Mouse (Mus musculus) adipocyte (in vitro differentiated cells): ENCODE results near the gene Slc25a24.

Source experiments
- DNase-seq: peaks from one replicate; pipeline ENCODE4 v3.0.0-alpha.2; 2016; ENCODE audit warnings: low spot score

Gene Slc25a24

DNA sequence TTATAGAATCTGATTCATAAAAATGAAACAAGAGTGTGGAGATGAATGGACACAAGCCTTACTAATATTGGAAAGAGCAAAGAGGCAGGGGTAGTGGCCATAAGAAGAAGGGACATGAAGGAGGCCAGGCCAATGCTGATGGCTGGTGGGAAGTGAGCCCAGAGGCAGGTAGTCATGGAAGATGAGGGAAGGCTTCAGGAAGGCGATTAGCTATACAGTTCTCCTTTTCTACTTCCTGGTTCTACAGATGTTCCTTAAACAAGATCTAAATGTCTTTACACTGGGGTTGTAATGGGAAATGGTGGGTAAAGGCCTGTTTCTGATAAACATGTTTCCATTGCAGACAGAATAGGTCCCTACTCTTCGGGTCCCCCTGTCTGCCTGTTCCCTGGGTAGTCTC, 46.2 kb downstream of the Slc25a24 start:
- no peak for DNase-seq

DNA sequence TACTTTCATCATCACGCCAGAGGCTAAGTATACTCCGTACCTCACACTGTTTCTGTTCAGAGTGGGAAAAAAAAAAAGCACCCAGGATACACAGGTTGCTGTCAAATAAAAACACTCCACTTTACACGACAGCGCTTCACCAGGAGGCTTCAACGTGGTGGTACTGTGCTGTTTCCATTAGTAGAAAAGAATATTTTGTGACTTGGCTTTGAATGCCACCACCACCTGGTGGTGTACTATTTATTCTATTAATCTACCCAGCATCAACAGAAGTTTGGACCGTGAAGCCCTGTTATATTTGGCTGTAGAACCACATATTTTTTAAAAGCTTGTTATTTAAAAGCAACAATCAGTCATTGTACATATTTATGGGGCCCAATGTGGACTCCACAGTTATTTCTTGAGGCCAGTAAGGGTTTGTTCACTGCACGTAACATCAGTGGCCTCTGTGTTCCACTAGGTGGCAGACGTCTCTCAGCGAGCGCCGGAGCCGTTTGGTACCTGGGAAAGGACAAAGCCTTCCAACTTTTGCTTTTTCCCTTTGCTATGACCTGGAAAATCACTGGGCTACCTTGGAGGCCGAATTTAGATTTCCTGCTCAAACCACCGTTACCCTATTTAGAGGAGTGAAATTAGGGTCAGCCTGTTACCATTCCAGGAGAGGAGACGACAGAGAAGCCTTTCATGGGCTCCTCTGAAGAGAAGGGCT, 48.3 kb downstream of the Slc25a24 start:
- peak; percentile 83 for DNase-seq

- DNase-seq: no peak
Observed at GRCm38 (mm10) chr3:109174394-109174793, 51.4 kb downstream of the Slc25a24 start.

DNA sequence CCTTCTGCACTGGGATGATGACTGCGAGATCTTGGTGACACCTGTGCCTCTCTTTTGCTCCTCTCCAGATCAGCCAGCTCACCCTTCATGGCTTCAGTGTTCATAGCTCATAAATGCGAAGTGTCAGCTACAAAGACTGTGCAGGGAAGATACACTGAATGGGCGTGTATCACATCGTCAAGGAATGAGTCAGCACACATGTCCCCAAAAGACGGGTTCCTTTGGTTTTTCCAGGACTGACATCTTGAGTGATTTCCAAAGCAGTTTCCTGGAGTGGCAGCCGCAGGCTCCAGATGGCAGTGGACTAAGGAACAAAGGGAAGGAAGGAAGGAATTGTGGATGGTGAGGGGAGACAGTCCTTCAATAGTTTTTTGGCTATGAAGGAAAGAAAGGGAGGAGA, 55.8 kb downstream of the Slc25a24 start:
- peak; percentile 7 for DNase-seq

DNA sequence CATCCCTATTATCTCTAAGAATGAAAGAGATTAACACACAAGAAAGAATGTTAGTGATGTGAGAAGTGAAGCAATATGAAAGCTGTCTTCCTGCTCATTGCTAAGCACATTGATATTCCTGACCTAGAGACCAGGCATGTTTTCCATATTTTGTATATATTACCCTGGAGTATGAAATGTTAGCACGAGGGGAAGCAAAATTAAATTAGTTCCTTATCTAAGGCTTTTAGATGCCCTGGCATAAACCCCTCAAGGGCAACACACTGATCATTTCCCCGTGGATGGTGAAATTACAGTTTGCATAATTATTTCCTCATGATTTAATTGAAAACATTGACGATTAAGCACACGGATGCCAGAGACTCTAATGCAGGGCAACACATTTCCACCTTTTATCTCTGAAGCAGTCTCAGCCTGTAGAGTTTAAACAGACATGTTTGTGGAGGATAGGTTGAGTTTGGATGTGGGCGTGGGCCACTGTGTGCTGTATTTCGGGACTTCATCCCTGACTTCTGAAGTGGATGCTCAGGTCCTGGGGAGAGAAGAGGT, 56.7 kb downstream of the Slc25a24 start:
- DNase-seq: no peak

- no peak for DNase-seq
Observed at GRCm38 (mm10) chr3:109196166-109196565, 73.2 kb downstream of the Slc25a24 start.

DNA sequence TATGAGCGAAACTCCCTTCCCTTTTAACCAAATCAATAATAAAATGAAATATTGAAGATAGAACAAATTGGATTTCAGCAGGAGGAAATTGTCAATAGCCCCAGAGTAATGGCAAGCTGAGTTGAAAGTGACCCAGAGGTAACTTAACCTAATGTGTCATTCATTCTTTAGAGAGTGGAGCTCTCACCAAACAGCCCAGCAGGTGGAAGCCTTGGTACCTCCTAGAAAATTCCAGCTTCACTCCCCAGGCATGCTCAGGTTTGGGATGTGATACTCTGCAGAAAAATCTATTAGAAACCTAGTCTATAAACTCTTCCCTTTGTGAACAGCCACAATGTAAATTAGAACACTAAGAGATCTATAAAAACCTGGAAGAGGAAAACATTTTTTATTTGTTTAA, 76.3 kb downstream of the Slc25a24 start:
- DNase-seq: peak; percentile 44

GRCm38 (mm10) chr3:109212322-109212721, 89.4 kb downstream of the Slc25a24 start:
- DNase-seq: no peak

DNA sequence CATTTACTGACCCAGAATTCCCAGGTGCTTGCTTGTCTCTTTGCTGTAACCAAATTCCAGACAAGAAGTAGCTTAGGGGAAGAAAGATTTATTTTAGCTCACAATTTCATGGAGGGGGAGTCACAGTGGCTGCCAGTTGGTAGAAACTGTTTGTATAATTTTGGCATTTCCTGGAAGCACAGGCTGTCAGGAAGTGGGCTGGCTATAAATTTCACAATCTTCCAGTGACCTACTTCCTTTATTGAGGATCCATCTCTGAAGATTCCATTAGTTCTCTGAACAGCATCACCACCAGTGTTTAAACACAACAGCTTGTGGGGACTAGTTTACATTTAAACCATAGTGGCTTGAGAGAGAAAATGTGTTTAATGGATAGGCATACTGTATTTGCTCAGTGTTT, 93.4 kb downstream of the Slc25a24 start:
- no peak for DNase-seq
